Mouse (Mus musculus): ENCODE data around the gene Mrpl45.
"Not testable (repeated sequence)": the region's sequence is repeated elsewhere in the genome, so short reads cannot be mapped to it uniquely, and the experiment has no call there.

Gene Mrpl45

GRCm38 (mm10) chr11:97315504-97316503, at the start of gene Mrpl45:
Gene Mrpl45, plus strand, starts transcription at chr11:97315716.
- DNase-seq (ENCODE audit: extremely low spot score, low spot score) = peak; percentile 99

GRCm38 (mm10) chr11:97266544-97266943, 49.0 kb upstream of the Mrpl45 start:
- DNase-seq (ENCODE audit: extremely low spot score, low spot score) = not testable (repeated sequence)

- DNase-seq (ENCODE audit: extremely low spot score, low spot score) = not testable (repeated sequence)
These were observed 45.5 kb upstream of the Mrpl45 start for GRCm38 (mm10) chr11:97270004-97270403.

- no peak for DNase-seq (ENCODE audit: extremely low spot score, low spot score)
These were observed 42.7 kb upstream of the Mrpl45 start for GRCm38 (mm10) chr11:97272835-97273234.

DNA sequence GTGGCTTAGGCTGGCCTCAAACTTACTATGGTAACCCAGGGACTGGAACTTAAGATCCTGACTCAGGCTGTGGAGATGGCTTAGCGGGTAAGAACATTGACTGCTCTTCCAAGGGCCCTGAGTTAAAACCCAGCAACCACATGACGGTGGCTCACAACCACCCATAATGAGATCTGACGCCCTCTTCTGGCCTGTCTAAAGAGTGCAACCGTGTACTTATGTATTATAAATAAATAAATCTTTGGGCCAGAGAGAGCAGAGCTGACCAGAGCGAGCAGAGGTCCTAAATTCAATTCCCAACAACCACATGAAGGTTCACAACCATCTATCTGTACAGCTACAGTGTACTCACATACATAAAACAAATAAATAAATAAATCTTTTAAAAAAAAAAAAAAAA, 41.9 kb upstream of the Mrpl45 start:
- no peak for DNase-seq (ENCODE audit: extremely low spot score, low spot score)

DNA sequence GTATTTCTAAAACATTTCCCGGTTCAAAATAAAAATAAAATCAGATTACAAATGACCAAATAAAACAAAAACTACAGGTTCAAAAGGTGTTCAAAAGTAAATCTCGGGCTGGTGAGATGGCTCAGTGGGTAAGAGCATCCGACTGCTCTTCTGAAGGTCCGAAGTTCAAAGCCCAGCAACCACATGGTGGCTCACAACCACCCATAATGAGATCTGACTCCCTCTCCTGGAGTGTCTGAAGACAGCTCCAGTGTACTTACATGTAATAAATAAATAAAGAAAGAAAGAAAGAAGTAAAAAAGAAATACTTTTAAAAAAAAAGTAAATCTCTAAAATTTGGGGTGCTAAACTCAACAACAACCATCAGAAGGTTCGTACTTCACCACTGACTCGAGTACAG, 40.6 kb upstream of the Mrpl45 start:
- not testable (repeated sequence) for DNase-seq (ENCODE audit: extremely low spot score, low spot score)

- DNase-seq (ENCODE audit: extremely low spot score, low spot score) = no peak
These were observed 40.2 kb upstream of the Mrpl45 start for GRCm38 (mm10) chr11:97275349-97275748.

DNA sequence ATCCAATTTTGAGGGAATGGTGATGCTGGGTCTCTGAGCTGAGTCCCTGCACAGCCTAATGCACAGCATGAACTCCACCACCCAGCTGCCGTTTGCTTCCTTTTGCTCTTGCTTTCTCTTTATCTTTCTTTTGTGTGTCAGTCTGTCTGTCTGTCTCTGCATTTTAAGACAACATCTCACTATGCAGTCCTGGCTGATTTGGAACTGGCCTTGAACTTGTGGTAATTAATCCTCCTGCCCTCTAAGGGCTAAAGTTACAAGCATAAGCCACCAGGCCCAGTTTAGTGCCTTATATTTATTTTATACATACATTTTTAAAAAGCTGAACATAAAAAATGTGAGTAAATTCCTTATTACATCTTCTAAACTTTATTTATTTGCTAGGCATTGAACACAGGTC, 39.5 kb upstream of the Mrpl45 start:
- DNase-seq (ENCODE audit: extremely low spot score, low spot score) = no peak

DNA sequence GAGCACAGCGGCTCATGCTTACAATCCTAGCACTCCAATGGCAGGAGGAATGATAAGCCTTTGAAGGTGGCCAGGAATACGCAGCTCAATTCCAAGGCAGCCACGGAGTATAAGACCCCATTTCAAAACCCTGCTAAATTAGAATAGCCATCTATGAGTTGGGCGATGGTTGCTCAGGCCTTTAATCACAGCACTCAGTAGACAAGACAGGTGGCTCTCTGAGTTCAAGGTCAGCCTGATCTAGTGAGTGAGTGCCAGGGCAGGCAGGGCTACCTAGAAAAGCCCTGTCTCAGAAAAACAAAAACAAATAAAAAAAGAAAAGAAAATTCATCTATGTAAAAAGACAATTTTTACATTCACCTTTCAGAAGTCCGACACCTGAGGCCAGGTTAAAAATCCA, 38.4 kb upstream of the Mrpl45 start:
- DNase-seq (ENCODE audit: extremely low spot score, low spot score) = no peak

GRCm38 (mm10) chr11:97278456-97278855, 37.1 kb upstream of the Mrpl45 start:
- no peak for DNase-seq (ENCODE audit: extremely low spot score, low spot score)

DNA sequence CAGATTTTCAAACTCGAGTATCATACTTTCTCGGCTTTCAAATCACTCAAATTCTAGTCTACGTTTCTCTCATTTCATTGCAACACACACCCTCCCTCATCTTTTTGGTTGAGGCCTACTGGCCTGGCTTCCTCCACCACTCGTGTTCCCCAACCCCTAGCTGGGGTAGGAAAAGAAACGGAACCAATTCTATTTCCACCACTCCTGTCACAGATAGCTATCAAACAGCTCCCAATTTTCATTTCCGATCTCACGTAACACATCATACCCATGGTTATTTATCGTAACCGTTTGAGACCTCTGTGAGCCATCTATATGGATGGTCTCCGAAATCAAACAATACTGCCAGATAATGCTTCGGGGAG, 36.5 kb upstream of the Mrpl45 start:
- no peak for DNase-seq (ENCODE audit: extremely low spot score, low spot score)

- peak; percentile 75 for DNase-seq (ENCODE audit: extremely low spot score, low spot score)
These were observed 35.9 kb upstream of the Mrpl45 start for GRCm38 (mm10) chr11:97279405-97280215.

DNA sequence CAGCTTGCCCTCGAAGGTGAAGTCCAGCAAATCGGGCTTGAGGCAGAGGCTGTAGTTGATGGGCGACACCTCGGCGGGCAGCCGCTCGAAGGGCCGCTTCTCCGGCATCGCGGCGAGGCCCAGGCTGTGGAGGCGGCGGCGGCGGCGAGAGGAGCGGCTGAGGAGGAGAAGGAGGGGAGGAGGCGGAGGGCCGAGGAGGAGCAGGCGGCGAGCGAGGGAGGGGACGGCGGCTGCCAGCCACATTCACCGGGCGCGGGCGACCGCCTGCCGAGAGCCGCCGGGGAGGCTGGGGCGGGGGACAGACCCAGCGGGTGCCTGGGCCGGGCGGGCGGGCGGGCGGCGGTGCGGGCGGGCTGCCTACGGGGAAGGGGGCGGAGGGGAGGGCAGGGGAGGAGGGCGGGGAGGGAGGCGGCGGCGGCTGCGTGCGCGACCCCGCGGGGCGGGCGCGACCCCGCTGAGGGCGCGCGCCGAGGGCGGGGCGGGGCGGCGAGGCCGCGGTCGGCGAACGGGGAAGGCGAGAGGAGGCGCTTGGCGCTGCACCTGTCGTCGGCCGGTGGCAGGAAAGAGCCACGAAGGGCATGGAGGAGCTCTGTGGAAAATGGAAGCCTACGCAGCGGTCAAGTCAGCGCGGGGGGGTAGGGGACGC, 35.2 kb upstream of the Mrpl45 start, which contains the start of gene Npepps:
Gene Npepps, minus strand, starts transcription at position 423 of the 646 bp plus-strand sequence.
- DNase-seq (ENCODE audit: extremely low spot score, low spot score) = peak; percentile 88

GRCm38 (mm10) chr11:97282179-97282578, 33.3 kb upstream of the Mrpl45 start:
- no peak for DNase-seq (ENCODE audit: extremely low spot score, low spot score)

GRCm38 (mm10) chr11:97284854-97285253, 30.7 kb upstream of the Mrpl45 start:
- DNase-seq (ENCODE audit: extremely low spot score, low spot score) = no peak

GRCm38 (mm10) chr11:97285852-97286775, 29.4 kb upstream of the Mrpl45 start:
- no peak for DNase-seq (ENCODE audit: extremely low spot score, low spot score)

DNA sequence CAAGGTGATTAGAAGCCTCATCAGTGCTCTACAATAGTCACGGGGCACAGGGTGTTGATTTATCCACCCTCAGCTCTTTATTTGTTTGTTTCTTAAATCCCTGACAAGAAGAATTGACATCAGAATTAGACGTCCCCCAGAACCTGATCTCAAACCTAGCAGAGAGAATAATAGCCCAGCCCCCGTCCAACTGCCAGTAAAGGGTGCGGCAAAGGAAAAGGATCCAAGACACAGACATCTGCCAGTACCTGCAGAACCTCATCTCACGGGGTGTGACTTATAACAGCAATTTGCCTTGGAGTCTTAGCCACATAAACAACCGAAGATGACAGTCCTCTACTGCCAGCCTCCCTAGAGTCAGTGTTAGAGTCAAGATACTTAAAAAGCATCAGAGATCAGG, 28.5 kb upstream of the Mrpl45 start:
- no peak for DNase-seq (ENCODE audit: extremely low spot score, low spot score)

- no peak for DNase-seq (ENCODE audit: extremely low spot score, low spot score)
These were observed 27.9 kb upstream of the Mrpl45 start for GRCm38 (mm10) chr11:97287643-97288042.

- no peak for DNase-seq (ENCODE audit: extremely low spot score, low spot score)
These were observed 26.0 kb upstream of the Mrpl45 start for GRCm38 (mm10) chr11:97289276-97290230.

Data from neural tube, embryonic 10.5 days (tissue).